Mouse (Mus musculus) adrenal gland (tissue): ENCODE measurements around the gene Akap8.

Experiments
- intact Hi-C: fragments of 180-260 bp; cut with DNase I; formaldehyde crosslinking; loops from one replicate; pipeline ENCODE4 v1.15.1; 2025
- long read RNA-seq, 2 experiments: library from polyadenylated mRNA; unstranded; transcript quantifications; one replicate each; pipeline ENCODE4 v2.0.0; 2020; ENCODE audit warnings: borderline replicate concordance in 1 of 2; ENCODE audit not compliant: insufficient replicate concordance in 1 of 2

Akap8 gene
- long read RNA-seq, experiment 1, transcript Akap8-201 (14 exons, 3,731 nt) = major isoform, 9 of 24 reads
- long read RNA-seq, experiment 1, partial matches to known transcripts = 5 of 24 reads
- long read RNA-seq, experiment 1, other reads (novel, unspliced or antisense) = 10 of 24 reads
- long read RNA-seq, experiment 2, full-length matches to known transcripts = 5 of 25 reads
- long read RNA-seq, experiment 2, partial matches to known transcripts = 10 of 25 reads
- long read RNA-seq, experiment 2, other reads (novel, unspliced or antisense) = 10 of 25 reads

DNA sequence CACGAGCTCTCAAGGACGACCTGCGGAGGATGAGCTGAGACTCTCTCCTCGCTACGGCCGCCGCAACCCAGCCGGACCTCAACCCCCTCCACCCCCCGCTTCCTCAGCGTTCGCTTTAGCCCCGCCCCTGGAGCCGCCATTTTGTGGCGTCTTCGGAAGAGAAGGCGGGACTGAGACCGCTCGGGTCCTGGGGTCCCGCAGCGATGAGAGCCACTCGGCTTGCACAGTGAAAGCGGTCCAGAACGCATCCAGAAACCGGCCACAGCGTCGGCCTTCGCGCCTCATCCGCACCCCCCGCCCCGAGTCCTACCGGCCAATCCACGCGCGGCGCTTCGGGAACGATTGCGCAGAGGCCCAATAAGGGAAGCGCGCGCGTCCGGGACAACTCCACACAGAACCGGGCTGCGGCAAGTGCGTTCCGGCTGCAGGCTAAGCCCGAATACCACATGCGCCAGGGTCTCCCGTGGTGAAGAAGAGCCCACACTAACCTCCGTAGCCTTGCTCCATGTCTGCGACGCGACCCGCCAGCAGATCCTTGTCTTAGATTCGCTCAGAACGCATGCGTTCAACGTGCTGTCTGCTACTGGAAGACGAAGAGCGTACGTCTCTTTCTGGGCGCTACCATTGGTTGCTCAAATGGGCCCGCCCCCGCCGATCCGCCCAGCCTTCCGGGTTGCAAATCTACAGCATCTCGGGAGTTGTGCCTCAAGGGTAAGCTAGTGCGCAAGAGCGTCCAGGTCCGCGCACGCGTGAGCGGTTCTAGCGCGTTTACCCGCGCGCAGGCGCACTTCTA, at the start of gene Akap8:
TSS of gene Akap8 (minus strand) at position 642 of the 793 bp plus-strand sequence.
- intact Hi-C loops = no loop called here

DNA sequence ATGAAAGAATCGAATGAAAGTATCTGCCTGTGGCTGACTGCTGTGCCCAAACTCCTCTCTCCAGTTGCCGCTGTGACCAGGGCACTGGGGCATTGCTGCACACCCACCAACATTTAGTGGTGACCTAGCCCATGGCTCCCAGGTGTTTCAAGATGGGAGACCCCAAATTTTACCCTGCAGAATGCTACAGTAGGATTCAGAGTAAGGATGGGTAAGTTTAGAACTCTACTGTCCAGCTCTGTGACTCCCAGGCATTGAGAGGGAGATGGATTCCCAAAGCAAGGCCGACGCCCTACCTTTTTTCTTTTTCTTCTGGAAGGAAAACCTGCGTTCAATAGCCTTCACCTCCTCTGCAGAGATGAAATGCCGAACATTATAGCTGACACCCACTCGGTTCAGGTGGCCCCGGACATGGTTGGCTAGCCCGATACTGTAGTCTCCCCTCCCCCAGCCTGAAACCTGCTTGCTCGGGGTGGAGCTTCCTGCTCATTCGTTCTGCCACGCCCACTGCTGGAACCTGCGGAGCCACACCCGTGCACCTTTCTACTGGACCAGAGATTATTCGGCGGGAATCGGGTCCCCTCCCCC, 48.0 kb upstream of the Akap8 start:
- intact Hi-C loops = no loop called here

DNA sequence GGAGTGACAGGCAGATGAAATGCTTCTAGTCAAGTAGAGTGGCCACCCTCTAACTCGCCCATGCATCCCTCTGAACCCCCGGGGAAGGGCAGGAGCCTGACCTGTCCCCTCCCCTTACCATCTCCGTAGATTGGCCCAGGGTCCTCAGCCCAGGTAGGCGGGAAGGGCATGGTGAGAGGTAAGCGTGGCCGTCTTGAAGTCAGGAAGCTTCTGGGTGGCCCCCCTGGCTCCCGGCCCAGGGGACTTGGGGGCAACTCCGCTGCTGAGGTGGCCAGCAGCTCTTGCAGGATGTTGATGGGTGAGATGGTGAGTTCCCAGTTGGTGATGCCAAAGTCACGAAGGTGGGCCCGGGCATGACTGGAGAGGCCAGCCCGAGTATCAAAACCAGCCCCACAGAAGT, 46.7 kb upstream of the Akap8 start:
- intact Hi-C loops = no loop called here

DNA sequence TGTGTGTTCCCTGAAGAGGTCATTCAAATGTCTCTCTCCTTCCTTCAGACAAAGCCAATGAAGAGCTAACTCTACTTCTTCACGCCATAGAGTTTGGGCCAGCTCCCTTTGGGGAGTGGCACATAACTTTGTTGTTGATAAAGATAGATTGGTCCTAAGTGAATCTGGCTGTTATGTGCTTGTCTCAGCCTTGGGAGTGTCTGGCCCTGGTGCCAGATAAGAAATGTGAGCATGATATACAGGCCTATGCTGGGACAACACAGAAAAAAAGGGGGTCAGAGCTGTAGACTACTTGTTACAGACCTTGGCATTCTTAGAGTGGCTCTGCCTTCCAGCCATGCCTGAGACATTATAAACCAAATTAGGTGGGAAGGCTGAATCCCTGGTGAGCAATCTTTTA, 44.3 kb upstream of the Akap8 start:
- intact Hi-C loops = no loop called here

DNA sequence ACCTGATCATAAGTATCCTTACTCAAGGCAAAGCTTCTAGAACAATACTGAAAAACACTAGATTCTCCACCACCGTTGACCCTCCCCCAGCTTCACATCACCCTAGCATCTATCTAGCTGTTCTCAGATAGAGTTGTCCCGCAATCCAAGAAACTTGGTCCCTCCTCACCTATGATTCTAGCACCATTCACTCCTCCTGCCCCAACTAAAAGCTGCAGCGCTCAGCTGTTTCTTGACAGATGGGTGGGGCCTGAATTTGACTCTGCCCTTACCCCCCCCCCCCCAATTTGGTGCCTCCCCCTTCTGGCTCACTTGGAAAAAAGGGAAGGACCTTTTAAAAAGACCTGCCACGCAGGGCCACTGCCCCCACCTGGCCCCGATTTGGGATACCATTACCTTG, 43.8 kb upstream of the Akap8 start:
- intact Hi-C loops = no loop called here

DNA sequence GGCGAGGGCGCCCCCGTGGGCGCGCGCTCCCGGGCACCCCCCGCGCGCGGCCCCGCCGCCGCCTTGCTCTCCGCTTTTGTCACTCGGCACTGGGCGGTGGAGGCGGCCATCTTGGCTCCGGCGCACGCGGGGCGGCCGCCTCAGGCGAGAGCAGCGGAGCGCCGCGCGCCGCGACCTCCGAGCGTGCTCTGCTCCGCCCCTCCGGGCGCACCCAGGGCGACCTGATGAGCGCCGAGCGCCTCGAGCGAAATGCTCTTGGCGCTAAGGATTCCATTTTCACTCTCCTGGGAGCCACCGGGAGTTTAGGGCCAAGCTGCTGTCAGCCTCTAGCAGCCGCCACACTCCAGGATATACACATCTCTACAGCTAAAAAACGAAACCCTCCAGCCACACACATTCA, 43.3 kb upstream of the Akap8 start:
- intact Hi-C loops = no loop called here

DNA sequence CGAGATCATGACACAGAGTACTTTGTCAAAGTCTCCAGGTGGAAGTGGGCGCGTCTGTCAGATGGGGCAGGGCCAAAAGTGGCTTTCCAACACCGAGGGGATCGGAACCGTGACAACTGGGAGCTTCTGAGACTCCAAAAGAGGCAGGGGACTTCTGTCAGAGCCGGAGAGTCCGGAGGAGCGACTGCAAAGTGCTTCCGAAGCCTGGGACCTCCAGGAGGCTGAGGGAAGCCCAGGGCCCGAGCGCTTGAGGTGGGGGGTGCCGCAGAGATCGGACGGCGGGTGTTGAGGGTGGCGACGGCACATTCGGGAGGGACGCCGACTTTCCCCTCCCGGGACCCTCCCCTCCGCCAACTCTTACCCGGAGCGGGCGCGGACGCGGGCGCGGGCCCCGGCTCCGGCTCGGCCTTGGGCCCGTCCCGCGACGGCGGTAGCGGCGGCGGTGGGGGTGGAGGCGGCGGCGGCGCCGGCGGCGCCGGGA, 42.8 kb upstream of the Akap8 start:
- intact Hi-C loops = no loop called here

DNA sequence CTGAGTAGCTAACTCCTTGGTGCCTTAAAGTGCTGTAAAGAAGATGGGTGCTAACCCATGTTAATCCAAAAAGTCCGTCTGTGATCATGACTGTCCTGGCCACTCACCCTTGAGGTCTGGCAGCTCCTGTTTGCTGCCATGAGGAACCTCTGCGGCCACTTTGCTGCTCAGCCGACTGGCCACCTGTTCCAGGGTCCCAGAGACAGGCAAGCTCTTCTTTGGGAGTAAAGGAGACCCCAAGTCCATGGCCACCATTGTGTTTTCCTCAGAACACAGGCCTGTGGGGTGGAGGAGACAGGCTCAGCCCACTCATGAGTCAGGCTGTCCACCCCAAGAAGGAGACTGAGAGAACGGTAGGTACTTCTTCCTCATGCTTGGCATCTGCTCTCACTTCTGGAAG, 41.6 kb upstream of the Akap8 start:
- intact Hi-C loops = no loop called here

DNA sequence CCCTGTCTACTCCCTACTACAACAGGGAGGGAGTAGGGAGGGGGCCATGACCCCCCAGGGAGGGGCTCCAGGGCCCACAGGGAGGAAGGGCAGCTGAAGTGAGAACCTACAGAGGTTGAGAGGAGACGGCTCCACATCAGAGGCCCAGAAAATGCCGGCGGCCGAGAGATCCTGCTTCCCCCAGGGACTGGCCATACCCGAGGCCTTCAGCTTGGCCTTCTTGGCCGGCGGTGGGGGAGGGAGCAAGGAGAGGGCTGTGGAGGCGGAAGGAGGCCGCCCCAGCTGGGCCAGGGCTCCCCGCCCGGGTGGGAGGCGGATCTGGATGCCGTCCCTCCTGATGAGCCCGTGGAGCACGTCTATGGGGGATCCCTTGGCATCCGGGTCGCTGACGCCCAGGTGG, 38.9 kb upstream of the Akap8 start:
- intact Hi-C loops = no loop called here

DNA sequence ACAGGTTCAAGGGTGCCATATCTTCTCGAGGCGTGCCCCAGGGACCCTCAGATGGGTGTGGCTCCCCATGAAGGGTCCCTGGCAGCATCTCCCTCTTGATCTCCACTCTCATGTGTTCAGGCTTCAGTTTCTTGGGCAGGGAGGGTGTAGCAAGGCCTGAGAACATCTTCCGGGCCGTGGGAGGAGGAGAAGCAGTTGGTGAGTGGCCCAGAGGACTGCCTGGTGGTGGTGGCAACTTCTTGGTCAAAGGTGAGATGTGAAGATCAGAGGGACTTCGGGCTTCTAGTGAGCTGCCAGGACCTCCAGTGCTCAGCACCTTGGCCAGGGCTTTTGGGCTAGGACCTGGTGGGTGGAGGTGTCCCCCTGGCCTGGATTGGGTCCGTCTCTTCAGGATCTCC, 37.9 kb upstream of the Akap8 start:
- intact Hi-C loops = no loop called here

DNA sequence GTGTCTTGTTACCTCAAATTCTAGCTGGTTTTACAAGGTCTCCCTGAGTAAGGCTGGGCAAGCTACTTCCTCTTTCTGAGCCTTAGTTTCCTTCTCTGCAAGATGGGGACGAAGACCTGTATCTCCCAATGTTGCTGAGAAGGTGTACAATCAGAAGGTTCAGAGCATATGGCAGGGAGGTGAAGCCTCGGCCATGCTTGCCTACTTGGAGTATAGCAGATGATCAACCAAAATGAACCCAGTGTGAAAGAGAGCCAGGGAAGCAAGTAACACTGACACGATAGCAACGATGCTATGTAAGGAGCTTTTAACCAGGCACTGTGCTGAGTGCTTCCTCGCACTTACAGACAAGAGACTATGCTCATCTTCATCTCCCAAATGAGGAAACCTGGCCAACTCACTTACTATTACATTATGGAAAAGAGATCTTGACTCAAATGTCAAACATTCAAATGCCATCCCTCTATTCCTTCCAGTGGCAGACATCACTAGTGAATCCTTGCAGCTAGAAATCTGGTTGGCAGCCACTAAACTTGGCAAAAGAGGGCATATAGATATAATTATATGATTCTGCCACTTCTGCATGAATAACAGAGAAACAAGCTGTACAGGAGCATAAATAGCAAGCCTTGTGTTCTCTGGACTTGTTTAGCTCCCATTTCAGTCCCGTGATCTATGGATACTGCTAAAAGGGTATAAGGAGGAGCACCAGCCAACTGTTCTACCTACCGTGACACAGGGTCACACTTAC, 37.3 kb upstream of the Akap8 start:
- intact Hi-C loops = no loop called here

DNA sequence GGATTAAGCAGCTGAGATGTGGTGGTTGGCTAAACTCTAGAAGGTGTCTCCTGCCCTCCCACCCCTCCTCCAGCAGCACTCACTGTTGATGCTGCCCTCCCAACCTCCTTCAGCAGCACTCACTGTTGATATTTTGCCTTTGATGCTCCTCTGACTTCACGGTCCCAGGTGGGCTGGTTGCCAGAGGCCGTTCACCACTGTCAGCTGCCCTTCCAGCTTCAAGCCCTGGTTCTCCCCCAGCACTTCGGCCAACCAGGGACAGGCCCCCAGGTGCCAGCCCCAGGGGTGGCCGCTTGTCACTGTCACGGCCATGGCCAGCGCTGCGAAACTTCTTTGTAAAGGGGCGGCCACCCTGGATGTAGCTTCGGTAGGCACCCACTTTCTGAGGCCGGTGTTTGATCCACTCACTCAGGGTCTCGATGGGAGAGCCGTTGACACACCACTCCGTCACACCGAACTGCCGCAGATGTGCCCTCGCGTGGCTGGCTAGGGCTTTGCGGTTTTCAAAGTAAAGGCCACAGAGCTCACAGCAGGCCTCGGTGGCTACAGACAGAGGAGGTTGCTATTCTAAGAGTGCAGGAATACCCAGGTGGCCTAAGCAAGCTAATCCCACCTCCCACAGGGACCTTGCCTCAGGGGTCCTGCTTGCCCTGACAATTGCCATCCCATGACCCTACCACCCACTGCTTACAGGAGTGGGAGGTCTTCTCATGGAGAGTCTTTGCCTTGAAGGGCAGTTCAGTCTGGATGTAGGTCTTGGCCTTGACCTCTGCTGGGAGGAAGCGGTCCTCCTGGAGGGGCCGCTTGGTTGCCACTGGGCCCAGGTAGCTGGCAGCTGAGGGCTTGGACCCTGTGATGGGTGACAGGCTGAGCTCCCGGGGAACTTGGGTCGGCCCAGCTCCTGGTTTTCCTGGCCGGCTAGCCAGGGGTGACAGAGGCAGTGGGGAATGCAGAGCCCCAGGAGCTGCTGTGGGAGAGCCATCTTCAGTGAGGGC, 36.0 kb upstream of the Akap8 start:
- intact Hi-C loops = no loop called here

DNA sequence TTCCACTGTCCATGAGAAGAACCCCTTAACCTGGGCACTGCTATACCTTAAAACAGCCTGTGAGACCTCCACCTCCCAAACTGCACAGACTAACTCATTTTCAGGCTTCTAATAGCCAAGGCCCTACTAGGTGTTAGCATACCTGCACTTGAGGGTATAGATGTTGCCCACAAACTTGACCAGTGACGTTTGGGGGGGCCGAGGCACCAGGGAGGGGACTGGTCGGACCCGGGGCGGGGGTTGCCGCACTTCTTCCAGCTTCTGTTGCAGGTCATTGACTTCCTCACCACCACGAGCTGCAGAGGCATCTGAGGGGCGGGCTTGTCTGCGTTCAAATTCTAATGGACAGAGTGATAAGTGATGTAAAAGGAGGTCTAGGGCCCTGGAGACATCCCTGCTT, 35.2 kb upstream of the Akap8 start:
- intact Hi-C loops = no loop called here

DNA sequence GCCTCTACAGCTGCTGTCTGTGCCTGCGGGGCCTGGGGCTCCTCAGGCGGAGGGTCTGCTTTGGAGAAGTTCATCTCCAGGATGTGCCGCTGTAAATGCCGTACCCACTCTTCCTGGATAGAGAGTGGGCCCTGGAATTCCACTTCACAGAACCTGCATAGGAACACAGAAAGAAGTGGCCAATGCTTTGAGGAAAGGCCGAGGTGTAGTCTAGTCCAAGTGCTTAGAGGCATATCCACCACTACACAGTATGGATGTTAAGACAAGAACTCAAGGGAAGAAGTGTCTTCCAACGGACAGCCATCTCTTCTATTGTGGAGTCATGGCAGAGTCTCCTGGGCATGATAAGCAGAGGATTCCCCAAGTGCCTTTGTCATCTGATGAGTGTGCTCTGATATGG, 34.0 kb upstream of the Akap8 start:
- intact Hi-C loops = no loop called here

DNA sequence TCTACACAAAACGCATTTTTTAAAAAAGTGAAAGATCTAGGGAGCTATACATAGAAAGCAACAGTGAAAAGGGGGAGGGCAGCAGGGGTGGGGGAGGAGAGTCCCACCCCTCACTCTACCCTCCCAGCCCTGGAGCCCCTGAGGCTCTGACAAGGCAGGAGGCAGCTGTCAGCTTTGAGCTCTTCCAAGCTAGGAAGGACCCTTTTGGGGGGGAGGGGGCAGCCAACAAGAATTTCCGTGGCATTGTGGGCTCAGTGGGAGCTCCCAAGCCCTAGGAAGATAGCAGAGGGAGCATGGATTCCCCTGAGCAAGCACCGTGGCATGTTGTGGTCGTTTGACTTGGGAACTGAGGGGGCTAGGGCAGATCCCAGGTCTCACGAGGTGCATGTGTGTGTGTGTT, 33.2 kb upstream of the Akap8 start:
- intact Hi-C loops = loop anchor here (5.0 kb wide), 1 partner anchor 33 kb away; the partner anchor contains the start of gene Wiz

DNA sequence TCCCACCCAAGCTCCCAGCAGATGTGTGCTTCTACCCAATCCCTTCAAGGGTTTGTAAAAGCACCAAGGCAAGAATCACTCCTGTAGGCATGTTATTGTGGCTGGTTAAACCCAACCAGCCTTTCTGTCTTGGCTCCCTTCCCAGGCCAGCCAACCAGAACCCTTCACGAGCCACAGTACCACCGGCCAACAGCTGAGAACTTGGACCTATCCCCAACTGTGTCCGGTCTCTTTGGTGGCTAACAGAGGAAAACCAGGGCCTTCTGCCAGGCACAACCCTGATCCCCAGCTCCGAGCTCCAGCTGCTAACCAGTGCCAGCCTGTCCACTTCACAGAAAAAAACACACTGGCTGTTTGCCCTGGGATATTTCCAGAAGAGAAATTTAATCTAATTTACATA, 32.7 kb upstream of the Akap8 start:
- intact Hi-C loops = loop anchor here (5.0 kb wide), 1 partner anchor 34 kb away; the partner anchor contains the start of gene Wiz

DNA sequence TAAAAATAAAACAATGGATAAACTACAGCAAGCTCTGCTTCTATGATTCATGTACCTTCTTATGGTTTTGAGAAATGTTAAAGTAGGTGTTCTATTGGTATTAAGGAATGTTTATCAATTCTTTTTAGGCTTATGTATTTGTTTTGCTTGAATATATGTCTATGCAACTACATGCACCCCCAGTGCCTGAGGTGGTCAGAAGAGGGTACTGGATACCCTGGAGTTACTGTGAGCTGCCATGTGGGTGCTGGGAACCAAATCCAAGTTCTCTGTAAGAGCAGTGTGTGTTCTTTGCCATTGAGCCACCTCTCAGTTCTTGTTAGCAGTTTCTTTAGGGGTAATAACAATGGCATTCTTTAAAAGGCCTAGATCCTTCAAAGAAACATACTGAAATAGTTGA, 30.7 kb upstream of the Akap8 start:
- intact Hi-C loops = loop anchor here (5.0 kb wide), 1 partner anchor 36 kb away; the partner anchor contains the start of gene Wiz

DNA sequence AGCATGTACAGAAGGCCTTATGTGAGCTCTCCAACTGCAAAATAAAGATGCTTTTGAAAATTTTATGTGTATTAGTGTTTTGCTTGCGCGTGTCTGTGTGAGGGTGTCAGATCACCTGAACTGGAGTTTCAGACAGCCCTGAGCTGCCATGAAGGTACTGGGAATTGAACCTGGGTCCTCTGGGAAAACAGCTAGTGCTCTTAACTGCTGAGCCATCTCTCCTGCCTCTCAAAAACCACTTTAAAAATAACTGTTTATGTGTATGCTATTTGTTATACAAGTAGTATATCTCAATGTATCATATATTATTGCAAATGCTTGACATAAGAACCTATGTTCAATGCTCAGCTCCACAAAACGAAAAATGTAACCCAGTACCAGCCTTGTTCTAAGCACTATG, 30.2 kb upstream of the Akap8 start:
- intact Hi-C loops = loop anchor here (5.0 kb wide), 1 partner anchor 36 kb away; the partner anchor contains the start of gene Wiz

DNA sequence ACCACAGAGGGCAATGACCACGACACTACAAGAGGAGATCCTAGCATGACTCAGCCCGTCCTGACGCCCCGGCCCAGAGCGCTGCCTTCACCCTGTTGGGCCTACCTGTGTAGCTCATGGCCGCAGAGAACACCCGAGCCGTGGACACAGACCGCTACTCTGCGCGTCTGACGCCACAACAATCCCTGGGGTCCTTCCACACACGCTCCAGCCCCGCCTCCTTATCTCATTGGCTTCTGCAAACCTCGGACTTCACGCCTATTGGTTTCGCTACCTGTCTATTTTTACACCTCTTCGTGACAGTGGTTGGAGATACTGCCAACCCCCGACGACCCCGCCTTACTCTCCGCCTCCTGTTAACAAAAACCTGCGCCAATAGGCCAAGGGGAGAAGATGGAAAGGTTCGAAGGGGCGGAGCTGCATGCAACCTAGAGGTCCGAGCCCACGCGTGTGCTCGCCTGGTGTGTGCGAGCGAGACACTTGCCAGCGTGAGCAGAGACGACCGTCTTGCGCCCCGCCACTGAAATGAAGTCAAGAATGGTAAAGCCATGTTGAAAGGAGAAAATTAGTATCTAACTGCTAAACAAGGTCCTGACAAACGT, 29.4 kb upstream of the Akap8 start, which contains the start of gene Akap8l:
TSS of gene Akap8l (minus strand) at position 226 of the 602 bp plus-strand sequence.
- intact Hi-C loops = loop anchor here (5.0 kb wide), 1 partner anchor 37 kb away; the partner anchor contains the start of gene Wiz
